Mouse (Mus musculus): Measurements from ENCODE around the gene Kpna6.

DNA sequence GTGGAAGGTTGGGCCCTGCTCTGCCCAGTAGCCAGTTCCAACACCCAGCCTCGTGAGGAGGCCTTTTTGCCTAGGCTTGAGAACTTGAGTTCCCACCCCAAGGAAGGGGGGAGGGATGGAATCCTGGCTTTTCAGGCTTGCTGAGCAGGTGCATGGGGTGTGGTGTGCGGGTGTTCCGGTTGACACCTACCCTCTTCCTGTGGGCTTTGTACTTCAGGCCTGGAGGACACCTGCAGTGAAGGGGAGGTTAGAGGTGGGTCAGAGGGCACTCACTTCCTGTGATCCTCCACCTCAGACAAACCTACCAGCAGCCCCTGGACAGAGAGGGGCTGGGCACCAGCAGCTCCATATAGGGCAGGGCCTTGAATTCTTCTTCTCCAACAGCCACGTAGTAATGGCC is 62.5 kb downstream of the Kpna6 start:
- TF ChIP-seq CTCF (IDR thresholded peaks at IDR 0.05; ENCODE audit: borderline replicate concordance, extremely low read depth, insufficient read depth, insufficient read length) (no peak), POLR2A (IDR thresholded peaks at IDR 0.05; ENCODE audit: borderline replicate concordance, extremely low read depth, insufficient read depth, insufficient read length, poor library complexity, severe bottlenecking) (no peak)

Measured in brain, embryonic 14.5 days (tissue).